Mouse (Mus musculus) retina, postnatal 7 days (tissue): ENCODE measurements around the gene Gm10803.

Experiments
- DNase-seq: peaks from one replicate; pipeline ENCODE4 v3.0.0-alpha.2; 2012; ENCODE audit warnings: low read depth, low spot score

The Gm10803 gene

DNA sequence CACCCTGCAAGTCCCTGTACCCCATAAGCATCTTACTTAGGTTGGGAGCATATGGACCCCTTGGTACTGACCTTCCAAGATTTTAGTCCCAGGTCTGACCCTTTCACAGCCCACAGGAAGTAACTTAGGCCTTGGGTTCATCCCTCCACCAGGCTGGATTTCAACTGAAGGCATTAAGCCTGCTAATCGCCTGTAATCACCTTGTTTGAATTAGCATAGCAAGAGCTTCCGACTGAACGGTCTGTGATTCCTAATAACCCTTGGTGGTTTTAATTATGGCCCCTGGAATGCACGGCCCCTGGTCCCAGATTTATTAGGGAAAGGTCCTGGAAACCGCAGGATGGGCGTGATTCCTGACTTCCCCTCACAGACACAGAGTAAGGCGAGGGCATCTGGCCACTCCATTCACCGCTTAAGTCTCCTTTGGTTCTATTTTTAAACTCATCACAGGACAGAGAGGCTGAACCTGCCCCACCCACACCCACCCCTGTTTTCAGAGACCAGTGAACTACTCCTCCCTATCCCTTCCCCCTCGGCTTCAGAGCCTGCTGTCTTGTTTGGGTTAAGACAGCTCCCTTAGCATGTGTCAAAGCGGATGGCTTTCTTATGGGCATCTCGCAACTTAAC is 31.9 kb downstream of the Gm10803 start:
- DNase-seq, result peak; percentile 70

DNA sequence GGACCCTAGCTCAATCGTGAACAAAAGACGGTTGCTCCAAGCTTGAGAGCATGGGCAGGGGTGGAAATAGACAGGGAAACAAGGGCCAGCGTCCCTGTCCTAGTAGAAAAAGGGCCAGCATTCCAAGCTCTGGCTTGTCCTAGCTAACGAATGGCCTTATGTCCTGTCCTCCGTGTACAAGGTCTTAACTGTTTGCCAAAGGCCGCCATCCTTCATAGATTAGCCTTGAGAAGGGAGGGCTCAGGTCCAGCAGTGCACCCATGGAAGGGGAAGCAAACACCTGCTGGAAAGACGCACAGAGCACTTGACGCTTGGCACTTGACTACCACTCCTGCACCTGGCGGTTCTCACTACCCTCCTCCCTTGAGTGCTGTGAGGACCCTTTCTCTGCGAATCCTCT is 32.8 kb downstream of the Gm10803 start:
- DNase-seq, result no peak

- DNase-seq, result no peak
These were observed 36.8 kb downstream of the Gm10803 start for GRCm38 (mm10) chr2:93597145-93597544.

DNA sequence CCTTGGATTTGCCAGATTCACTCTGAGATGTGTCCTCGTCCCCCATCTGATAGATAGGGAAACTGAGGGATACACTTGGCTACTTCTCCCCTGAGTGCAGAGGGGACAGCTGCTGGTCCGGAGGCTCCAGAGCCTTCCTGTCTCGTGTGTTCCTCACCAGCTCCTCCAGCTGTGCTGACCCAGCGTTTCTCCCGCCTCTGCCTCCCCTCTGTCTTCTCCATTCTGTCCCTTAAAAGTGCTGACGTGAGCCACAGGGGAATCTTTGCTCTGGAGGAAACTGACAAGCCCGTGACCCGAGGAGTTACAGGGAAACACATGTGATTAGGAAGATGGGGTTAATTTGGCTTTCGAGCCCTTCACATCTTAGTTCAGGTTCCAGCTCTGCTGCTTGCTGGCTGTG is 39.4 kb downstream of the Gm10803 start:
- DNase-seq, result no peak

- DNase-seq, result no peak
These were observed 44.4 kb downstream of the Gm10803 start for GRCm38 (mm10) chr2:93604601-93605285.

GRCm38 (mm10) chr2:93608800-93609199 is 48.4 kb downstream of the Gm10803 start:
- DNase-seq, result no peak

DNA sequence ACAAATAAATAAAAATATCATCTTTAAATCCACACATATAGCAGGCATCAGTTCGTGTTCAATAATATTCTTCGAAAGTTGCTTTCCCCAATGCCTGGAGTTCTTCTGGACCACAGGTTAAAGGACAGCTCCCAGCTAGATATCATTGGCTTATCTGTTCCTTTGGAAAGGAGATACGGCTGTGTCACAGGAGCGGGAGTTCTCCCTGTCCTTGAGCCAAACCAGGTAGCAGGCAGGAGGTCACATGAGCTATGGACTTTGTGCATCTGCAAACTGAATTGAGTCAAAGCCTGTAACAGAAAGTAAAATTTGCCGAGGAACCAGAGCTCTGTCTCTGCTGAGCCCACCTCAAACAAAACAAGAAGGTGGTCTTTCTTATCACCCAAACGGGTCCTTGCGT is 52.7 kb downstream of the Gm10803 start:
- no peak for DNase-seq
